Mouse (Mus musculus): ENCODE data around the gene Kat6b. TPM values are rescaled to one million over a fixed set of nuclear protein-coding genes. Genes with fewer than 3 reads are reported as not detected.
"Not testable (repeated sequence)": the region's sequence is repeated elsewhere in the genome, so short reads cannot be mapped to it uniquely, and the experiment has no call there.

Gene Kat6b
- polyA plus RNA-seq, 1 experiment from 2014 or later, result 9.4 TPM

- 85% methylated on average over 7 of the region's 7 CpGs for WGBS
- Histone ChIP-seq H3K9ac (no peak overlapping the region), H3K4me1 (replicated peaks) (peaks cover 14% of the 10 kb centered on the region), H3K27ac (no peak overlapping the region), H3K27me3 (no peaks in the 10 kb centered on the region), H3K9me3 (replicated peaks) (no peaks in the 10 kb centered on the region), H3K4me2 (no peak overlapping the region), H3K4me3 (no peak overlapping the region), H3K36me3 (no peaks in the 10 kb centered on the region)
- ATAC-seq (replicated peaks; ENCODE audit: insufficient number of reproducible peaks, insufficient read depth, low FRiP score, low read depth), result no peak
Measured at GRCm38 (mm10) chr14:21458696-21459095, 22.5 kb upstream of the Kat6b start.

DNA sequence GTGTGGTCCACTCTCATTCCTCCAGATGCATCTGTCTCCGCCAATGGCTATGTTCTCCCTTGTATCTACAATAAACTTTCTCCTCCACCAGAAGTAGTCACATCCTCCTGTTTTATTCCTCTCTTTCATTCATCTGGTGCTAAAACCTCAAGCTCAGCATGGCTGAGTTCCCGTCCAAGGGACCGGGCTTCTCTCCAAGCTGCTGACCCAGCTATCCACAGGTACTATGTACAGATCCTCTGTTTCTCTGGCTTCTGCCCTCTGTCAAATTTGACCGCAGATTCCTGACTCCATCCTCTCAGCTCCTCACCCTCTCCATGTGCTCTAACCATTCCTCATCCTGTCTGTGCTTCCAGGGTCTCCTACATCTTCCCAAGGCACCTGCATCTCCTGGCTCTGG, 22.1 kb upstream of the Kat6b start:
- H3K4me2 ChIP-seq, result no peak overlapping the region
- no peaks in the 10 kb centered on the region for H3K27me3 ChIP-seq
- H3K36me3 ChIP-seq, result no peaks in the 10 kb centered on the region
- peaks cover 15% of the 10 kb centered on the region for H3K4me1 ChIP-seq (replicated peaks)
- no peak for ATAC-seq (replicated peaks; ENCODE audit: insufficient number of reproducible peaks, insufficient read depth, low FRiP score, low read depth)
- no peaks in the 10 kb centered on the region for H3K9me3 ChIP-seq (replicated peaks)
- H3K9ac ChIP-seq, result no peak overlapping the region
- no peak overlapping the region for H3K4me3 ChIP-seq
- 74% methylated on average over 4 of the region's 4 CpGs for WGBS
- H3K27ac ChIP-seq, result no peak overlapping the region

DNA sequence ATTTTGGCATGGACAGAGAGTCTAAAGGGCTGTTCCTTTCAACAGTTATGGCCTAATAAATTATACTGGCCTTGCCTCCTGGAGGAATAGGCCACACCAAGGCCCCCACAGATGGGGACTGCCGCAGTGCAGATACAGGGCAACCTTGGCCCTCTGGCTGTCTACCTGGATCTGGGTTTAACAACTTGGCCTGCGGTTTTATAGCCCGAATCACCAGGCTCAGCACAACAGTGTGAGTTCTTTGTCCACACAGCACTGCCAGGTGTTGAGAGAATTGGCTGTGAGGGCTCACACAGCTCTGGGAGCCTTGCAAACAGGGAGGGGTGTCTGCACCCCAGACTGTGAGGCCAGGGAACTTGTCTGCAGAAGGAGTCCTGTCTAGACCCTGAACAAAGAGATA, 18.8 kb upstream of the Kat6b start:
- H3K36me3 ChIP-seq, result no peaks in the 10 kb centered on the region
- no peaks in the 10 kb centered on the region for H3K27me3 ChIP-seq
- H3K27ac ChIP-seq, result no peak overlapping the region
- ATAC-seq (replicated peaks; ENCODE audit: insufficient number of reproducible peaks, insufficient read depth, low FRiP score, low read depth), result no peak
- H3K9ac ChIP-seq, result no peak overlapping the region
- H3K9me3 ChIP-seq (replicated peaks), result no peaks in the 10 kb centered on the region
- WGBS, result 81% methylated on average over 3 of the region's 3 CpGs
- peaks cover 14% of the 10 kb centered on the region for H3K4me1 ChIP-seq (replicated peaks)
- H3K4me2 ChIP-seq, result no peak overlapping the region
- no peak overlapping the region for H3K4me3 ChIP-seq

GRCm38 (mm10) chr14:21463117-21463712, 18.0 kb upstream of the Kat6b start:
- no peak for ATAC-seq (replicated peaks; ENCODE audit: insufficient number of reproducible peaks, insufficient read depth, low FRiP score, low read depth)
- Histone ChIP-seq H3K9ac (no peak overlapping the region), H3K36me3 (no peaks in the 10 kb centered on the region), H3K4me1 (replicated peaks) (peaks cover 14% of the 10 kb centered on the region), H3K9me3 (replicated peaks) (no peaks in the 10 kb centered on the region), H3K4me2 (no peak overlapping the region), H3K4me3 (no peak overlapping the region), H3K27ac (peak overlapping the region; percentile 50), H3K27me3 (no peaks in the 10 kb centered on the region)
- 72% methylated on average over 9 of the region's 9 CpGs for WGBS

GRCm38 (mm10) chr14:21470386-21470785, 10.8 kb upstream of the Kat6b start:
- H3K9me3 ChIP-seq (replicated peaks), result no peaks in the 10 kb centered on the region
- WGBS, result 68% methylated on average over 5 of the region's 5 CpGs
- H3K36me3 ChIP-seq, result no peaks in the 10 kb centered on the region
- no peaks in the 10 kb centered on the region for H3K27me3 ChIP-seq
- H3K4me2 ChIP-seq, result no peak overlapping the region
- H3K4me1 ChIP-seq (replicated peaks), result 0 out of 2 replicates have a peak, but pooled peaks cover 2% of the 10 kb centered on the region
- ATAC-seq (replicated peaks; ENCODE audit: insufficient number of reproducible peaks, insufficient read depth, low FRiP score, low read depth), result no peak
- H3K9ac ChIP-seq, result no peak overlapping the region
- no peak overlapping the region for H3K27ac ChIP-seq
- H3K4me3 ChIP-seq, result no peak overlapping the region

GRCm38 (mm10) chr14:21471975-21472374, 9.3 kb upstream of the Kat6b start:
- Histone ChIP-seq H3K27me3 (no peaks in the 10 kb centered on the region), H3K4me1 (replicated peaks) (0 out of 2 replicates have a peak, but pooled peaks cover 2% of the 10 kb centered on the region), H3K4me2 (no peak overlapping the region), H3K9me3 (replicated peaks) (no peaks in the 10 kb centered on the region), H3K4me3 (no peak overlapping the region), H3K36me3 (no peaks in the 10 kb centered on the region), H3K9ac (no peak overlapping the region), H3K27ac (no peak overlapping the region)
- WGBS, result 95% methylated on average over 2 of the region's 2 CpGs
- ATAC-seq (replicated peaks; ENCODE audit: insufficient number of reproducible peaks, insufficient read depth, low FRiP score, low read depth), result no peak

GRCm38 (mm10) chr14:21474593-21475132, 6.6 kb upstream of the Kat6b start:
- ATAC-seq (replicated peaks; ENCODE audit: insufficient number of reproducible peaks, insufficient read depth, low FRiP score, low read depth); H3K9me3 ChIP-seq (replicated peaks); H3K4me2 ChIP-seq; H3K4me1 ChIP-seq (replicated peaks); H3K27ac ChIP-seq; H3K27me3 ChIP-seq; H3K4me3 ChIP-seq; H3K36me3 ChIP-seq; H3K9ac ChIP-seq: not testable (repeated sequence)
- 85% methylated on average over 4 of the region's 4 CpGs for WGBS

DNA sequence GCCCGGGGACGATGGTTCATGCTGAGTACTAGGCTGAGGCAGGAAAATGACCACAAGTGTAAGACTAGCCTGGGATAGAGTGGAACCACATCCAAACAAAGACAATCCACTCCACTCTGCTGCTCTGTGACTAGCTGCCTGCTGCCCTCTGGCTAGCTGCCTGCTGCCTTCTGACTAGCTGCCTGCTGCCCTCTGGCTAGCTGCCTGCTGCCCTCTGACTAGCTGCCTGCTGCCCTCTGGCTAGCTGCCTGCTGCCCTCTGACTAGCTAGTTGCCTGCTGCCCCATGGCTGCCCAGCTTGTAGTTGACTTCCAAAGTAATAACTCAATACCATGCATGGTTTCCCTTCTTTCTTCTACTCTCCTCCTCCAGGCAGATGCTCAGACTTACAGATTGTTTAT, 4.1 kb upstream of the Kat6b start:
- H3K4me3 ChIP-seq, result no peak overlapping the region
- H3K27me3 ChIP-seq, result no peaks in the 10 kb centered on the region
- 90% methylated on average over 2 of the region's 2 CpGs for WGBS
- H3K9ac ChIP-seq, result no peak overlapping the region
- no peak overlapping the region for H3K27ac ChIP-seq
- no peaks in the 10 kb centered on the region for H3K9me3 ChIP-seq (replicated peaks)
- H3K36me3 ChIP-seq, result no peaks in the 10 kb centered on the region
- H3K4me2 ChIP-seq, result no peak overlapping the region
- no peak for ATAC-seq (replicated peaks; ENCODE audit: insufficient number of reproducible peaks, insufficient read depth, low FRiP score, low read depth)
- no peaks in the 10 kb centered on the region for H3K4me1 ChIP-seq (replicated peaks)

DNA sequence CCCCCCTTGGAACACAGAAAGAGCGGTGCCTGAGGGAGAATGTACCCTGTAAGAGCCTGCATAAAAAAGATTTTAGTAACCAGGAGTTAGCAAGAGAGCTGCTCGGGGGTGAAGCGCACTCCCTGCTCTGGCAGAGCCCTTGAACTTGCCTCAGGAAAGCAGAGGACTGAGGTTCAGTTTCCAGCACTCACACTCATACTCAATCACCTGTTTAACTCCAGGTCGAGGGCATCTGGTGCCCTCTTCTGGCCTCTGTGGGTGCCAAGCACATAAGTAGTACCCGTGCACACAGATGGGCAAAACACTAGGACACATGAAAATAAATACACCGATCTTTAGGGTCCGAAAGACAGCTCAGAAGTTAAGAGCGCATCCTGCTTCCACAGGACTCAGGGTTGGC, 1.7 kb upstream of the Kat6b start:
- no peak overlapping the region for H3K27ac ChIP-seq
- no peaks in the 10 kb centered on the region for H3K9me3 ChIP-seq (replicated peaks)
- no peak for ATAC-seq (replicated peaks; ENCODE audit: insufficient number of reproducible peaks, insufficient read depth, low FRiP score, low read depth)
- no peaks in the 10 kb centered on the region for H3K27me3 ChIP-seq
- H3K4me1 ChIP-seq (replicated peaks), result no peaks in the 10 kb centered on the region
- no peak overlapping the region for H3K4me2 ChIP-seq
- 92% methylated on average over 8 of the region's 8 CpGs for WGBS
- H3K36me3 ChIP-seq, result no peaks in the 10 kb centered on the region
- H3K9ac ChIP-seq, result no peak overlapping the region
- no peak overlapping the region for H3K4me3 ChIP-seq

GRCm38 (mm10) chr14:21480191-21480590, 1.0 kb upstream of the Kat6b start:
- Histone ChIP-seq H3K36me3 (no peaks in the 10 kb centered on the region), H3K4me1 (replicated peaks) (no peaks in the 10 kb centered on the region), H3K4me3 (no peak overlapping the region), H3K27ac (no peak overlapping the region), H3K9me3 (replicated peaks) (no peaks in the 10 kb centered on the region), H3K9ac (no peak overlapping the region), H3K27me3 (no peaks in the 10 kb centered on the region), H3K4me2 (no peak overlapping the region)
- 85% methylated on average over 5 of the region's 5 CpGs for WGBS
- no peak for ATAC-seq (replicated peaks; ENCODE audit: insufficient number of reproducible peaks, insufficient read depth, low FRiP score, low read depth)

DNA sequence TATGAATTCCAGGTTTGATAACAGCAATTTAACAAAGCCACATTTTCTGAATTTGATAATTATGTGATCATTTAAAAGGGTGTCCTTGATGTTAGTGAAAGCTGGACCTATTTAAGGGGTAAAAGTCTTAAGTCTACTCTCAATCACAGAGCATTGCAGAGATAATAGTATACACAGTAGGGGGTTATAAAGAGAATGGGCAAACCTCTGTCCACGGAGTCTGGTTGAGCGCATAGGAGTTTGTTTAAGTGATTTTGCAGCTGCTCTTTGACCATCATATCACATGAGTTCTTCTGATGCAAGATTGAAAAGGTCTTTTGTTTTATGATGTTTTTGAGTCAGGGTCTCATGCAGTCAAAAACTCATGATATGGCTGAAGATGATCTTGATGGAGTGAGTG, 3.0 kb downstream of the Kat6b start:
- no peaks in the 10 kb centered on the region for H3K36me3 ChIP-seq
- no peak for ATAC-seq (replicated peaks; ENCODE audit: insufficient number of reproducible peaks, insufficient read depth, low FRiP score, low read depth)

GRCm38 (mm10) chr14:21484693-21485092, 3.5 kb downstream of the Kat6b start:
- Histone ChIP-seq H3K9me3 (replicated peaks) (no peaks in the 10 kb centered on the region), H3K4me2 (no peak overlapping the region), H3K4me1 (replicated peaks) (no peaks in the 10 kb centered on the region), H3K4me3 (no peak overlapping the region), H3K27me3 (no peaks in the 10 kb centered on the region), H3K36me3 (no peaks in the 10 kb centered on the region), H3K9ac (no peak overlapping the region), H3K27ac (no peak overlapping the region)
- no peak for ATAC-seq (replicated peaks; ENCODE audit: insufficient number of reproducible peaks, insufficient read depth, low FRiP score, low read depth)
- 88% methylated on average over 10 of the region's 10 CpGs for WGBS

More for the DNA sequence above, 3.0 kb downstream of the Kat6b start:
- Histone ChIP-seq H3K4me1 (replicated peaks) (no peaks in the 10 kb centered on the region), H3K9me3 (replicated peaks) (no peaks in the 10 kb centered on the region), H3K9ac (no peak overlapping the region), H3K27me3 (no peaks in the 10 kb centered on the region), H3K27ac (no peak overlapping the region), H3K4me3 (no peak overlapping the region), H3K4me2 (no peak overlapping the region)
- 82% methylated on average over 2 of the region's 2 CpGs for WGBS

Data from heart, embryonic 15.5 days (tissue).